Mouse (Mus musculus): ENCODE results near the gene Nuak2.

DNA sequence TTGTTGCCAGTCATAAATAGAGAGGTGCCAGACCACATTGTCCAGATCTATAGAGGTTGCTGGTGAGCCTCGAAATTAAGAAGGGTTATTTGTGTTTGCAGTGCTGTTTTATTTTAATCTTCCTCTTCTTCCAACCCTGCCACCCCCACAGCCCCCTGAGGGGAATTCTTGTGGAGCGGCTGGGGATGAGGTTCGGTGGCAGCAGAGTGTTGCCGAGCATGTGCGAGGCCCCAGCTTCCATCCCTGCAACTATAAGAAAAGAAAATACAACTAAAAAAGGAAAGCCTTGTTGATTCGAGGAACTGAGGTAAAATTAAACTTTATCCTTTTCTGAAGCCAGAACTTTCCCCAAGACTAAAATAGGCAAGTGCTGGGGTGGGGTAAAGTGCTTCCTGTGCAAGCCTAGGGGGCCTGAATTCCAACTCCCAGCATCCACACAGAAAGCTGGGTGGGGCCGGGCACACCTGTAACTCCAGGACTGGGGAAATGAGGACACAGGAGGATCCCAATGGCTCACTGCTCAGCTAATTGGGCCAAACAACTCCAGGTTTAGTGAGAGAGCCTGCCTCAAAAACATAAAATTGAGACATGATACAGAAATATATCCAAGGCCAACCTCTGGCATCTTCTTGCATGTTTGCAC, 47.4 kb upstream of the Nuak2 start:
- no peak for TF ChIP-seq POLR2A (IDR thresholded peaks at IDR 0.05; ENCODE audit: insufficient read depth, low read depth, low read length)
- no peak for TF ChIP-seq CTCF (IDR thresholded peaks at IDR 0.05; ENCODE audit: insufficient read depth, low read depth, low read length)

All from olfactory bulb, adult 2 months (tissue).